8 mouse cellular contexts compared by ENCODE assay signal in genomic region chr11:50827010-50827953, GRCm38 (mm10). TPM values are rescaled to one million over a fixed set of nuclear protein-coding genes. Genes with fewer than 3 reads are reported as not detected.
DNase-seq lines count a peak whose midpoint lies in the region; ATAC-seq lines count a peak whose summit lies in the region.

Gene Zfp354c (minus strand): TSS chr11:50827724.

- H3K36me3 ChIP-seq in hindbrain, embryonic 16.5 days (ENCODE audit: control insufficient read depth, insufficient read depth, low read length): peaks cover 29% of the 10 kb centered on the region

- H3K27me3 ChIP-seq in hindbrain, embryonic 16.5 days (replicated peaks; ENCODE audit: control insufficient read depth, insufficient read depth, low read length): no peaks in the 10 kb centered on the region

- ATAC-seq in hindbrain, embryonic 16.5 days: peak; percentile 99

- H3K4me3 ChIP-seq in hindbrain, embryonic 16.5 days (ENCODE audit: low read length): peak within 1 kb of the TSS; percentile 80

- 1% methylated on average over 44 of the region's 45 CpGs for WGBS in hindbrain, embryonic 16.5 days

- DNase-seq in WW6 (ENCODE audit: low read depth, low spot score): peak; percentile 65
- DNase-seq in cerebellum, postnatal 25 days: peak; percentile 89 to 91
- DNase-seq in gastrocnemius, adult 18-20 months (ENCODE audit: low spot score): peak; percentile 90
- DNase-seq in left cerebral cortex, adult 18-20 months (ENCODE audit: low spot score in 2 of 2): peak; percentile 86 to 92
- peak; percentile 86 to 87 for DNase-seq in lung, postnatal 4 days
- peak; percentile 59 for DNase-seq in retina, postnatal 7 days (ENCODE audit: low read depth, low spot score)
- DNase-seq in urinary bladder, adult 18-20 months (ENCODE audit: low spot score in 2 of 2): peak; percentile 75 to 77

- peaks cover 11% of the 10 kb centered on the region for H3K4me1 ChIP-seq in hindbrain, embryonic 16.5 days (ENCODE audit: control insufficient read depth, insufficient read depth, low read depth, low read length)

- peaks cover under 1% of the 10 kb centered on the region; the same call in 1 of the 2 replicates for H3K9me3 ChIP-seq in hindbrain, embryonic 16.5 days (ENCODE audit: control insufficient read depth, low read length)

- peak within 1 kb of the TSS; percentile 95 for H3K9ac ChIP-seq in hindbrain, embryonic 16.5 days (ENCODE audit: low read depth, low read length)

- H3K4me2 ChIP-seq in hindbrain, embryonic 16.5 days (ENCODE audit: low read length): peak within 1 kb of the TSS; percentile 74

- H3K27ac ChIP-seq in hindbrain, embryonic 16.5 days (ENCODE audit: low read depth, low read length): peak within 1 kb of the TSS; percentile 85

RNA-seq across cellular contexts. Expression of gene Zfp354c, which starts in this region (rescaled TPM):
- total RNA-seq in gastrocnemius, adult 18-20 months (2021): 1 to 10 TPM; 3.6 to 4.6 TPM
- polyA plus RNA-seq in hindbrain, embryonic 16.5 days (2015; fragmentation: Nextera tagmentation; extraction: Ambion mirVana): 45.5 and 55.0 TPM in 2 replicates
- 10 to 100 TPM; 45.4 to 47.2 TPM for total RNA-seq in left cerebral cortex, adult 18-20 months (2021)

Comparison
In these comparisons a context has a peak if more than half of its experiments do, and no peak if none do; other contexts are left out.
1. Peak in every context shown above with its lines: DNase-seq, ATAC-seq, H3K4me3 ChIP-seq and H3K27ac ChIP-seq.
2. RNA of gene Zfp354c (total RNA-seq): 45.4 to 47.2 TPM in left cerebral cortex, adult 18-20 months; 3.6 to 4.6 TPM in gastrocnemius, adult 18-20 months; every median in the first group is over 4 times any median in the second.